Mouse (Mus musculus) ES-Bruce4 (cell line): ENCODE data around the gene Gm10486. TPM values are rescaled to one million over a fixed set of nuclear protein-coding genes. Genes with fewer than 3 reads are reported as not detected.
"Not testable (repeated sequence)": the region's sequence is repeated elsewhere in the genome, so short reads cannot be mapped to it uniquely, and the experiment has no call there.

Source experiments
- H3K27ac ChIP-seq: 2 replicates; pipeline ENCODE4 v1.5.1; 2012; ENCODE audit warnings: low read length, inconsistent platforms; ENCODE audit not compliant: insufficient read depth
- H3K27me3 ChIP-seq: 2 replicates; pipeline ENCODE4 v1.6.1; 2012; ENCODE audit warnings: mild to moderate bottlenecking, low read length, inconsistent platforms; ENCODE audit not compliant: control insufficient read depth, poor library complexity, insufficient read depth, severe bottlenecking
- H3K36me3 ChIP-seq: 2 replicates; pipeline ENCODE4 v1.6.1; 2012; ENCODE audit warnings: inconsistent platforms, mild to moderate bottlenecking, low read length, moderate library complexity; ENCODE audit not compliant: control insufficient read depth, poor library complexity, insufficient read depth, severe bottlenecking
- H3K4me1 ChIP-seq: one replicate; pipeline ENCODE4 v1.8.1; 2011; ENCODE audit warnings: low read length; ENCODE audit not compliant: control insufficient read depth, insufficient read depth
- H3K4me3 ChIP-seq: 2 replicates; pipeline ENCODE4 v1.5.1; 2011; ENCODE audit warnings: low read depth, mild to moderate bottlenecking, low read length
- H3K9ac ChIP-seq: 2 replicates; pipeline ENCODE4 v1.6.1; 2012; ENCODE audit warnings: low read depth, mild to moderate bottlenecking, inconsistent platforms; ENCODE audit not compliant: poor library complexity, severe bottlenecking
- H3K9me3 ChIP-seq: replicated peaks from 2 replicates; pipeline ENCODE4 v1.6.1; 2012; ENCODE audit warnings: mild to moderate bottlenecking, low read length, inconsistent platforms; ENCODE audit not compliant: control insufficient read depth, poor library complexity, insufficient read depth, severe bottlenecking
- polyA plus RNA-seq: library from polyadenylated mRNA; stranded (reverse); fragments of >200 nt; gene quantifications from 2 replicates; pipeline ENCODE4 v1.2.4, GENCODE M21; 2011; ENCODE audit warnings: low read depth; ENCODE audit not compliant: missing spikeins, insufficient read depth, insufficient read length

Gene Gm10486
- not detected in 2 replicates for polyA plus RNA-seq

GRCm38 (mm10) chrX:35067084-35067483 is at the start of gene Gm10486:
Gene Gm10486 (plus strand): TSS chrX:35067384.
- H3K27ac ChIP-seq, H3K4me1 ChIP-seq, H3K27me3 ChIP-seq, H3K9ac ChIP-seq, H3K4me3 ChIP-seq, H3K9me3 ChIP-seq, H3K36me3 ChIP-seq: not testable (repeated sequence)
